Mouse (Mus musculus): ENCODE measurements around the gene Patj. TPM values are rescaled to one million over a fixed set of nuclear protein-coding genes. Genes with fewer than 3 reads are reported as not detected.

The Patj gene
- total and polyA plus RNA-seq, 2 experiments from 2014 or later, result 4.2 to 12.0 TPM

GRCm38 (mm10) chr4:98593961-98594360 is 198.4 kb downstream of the Patj start:
- WGBS, result 68% methylated on average over 1 of the region's 1 CpGs
- H3K4me1 ChIP-seq (ENCODE audit: insufficient read depth), result no peaks in the 10 kb centered on the region

GRCm38 (mm10) chr4:98598546-98598971 is 203.0 kb downstream of the Patj start:
- no peaks in the 10 kb centered on the region for H3K36me3 ChIP-seq (ENCODE audit: insufficient read depth)
- ATAC-seq (no peak), DNase-seq (no peak)
- no peak for TF ChIP-seq CTCF (IDR thresholded peaks at IDR 0.05; ENCODE audit: low read depth)
- no peak overlapping the region for H3K4me2 ChIP-seq (ENCODE audit: low read depth)
- H3K27ac ChIP-seq (ENCODE audit: low read depth, low read length), result no peak overlapping the region
- no peak overlapping the region for H3K4me3 ChIP-seq (ENCODE audit: low read depth, low read length)
- no peaks in the 10 kb centered on the region for H3K4me1 ChIP-seq (ENCODE audit: insufficient read depth)
- H3K9ac ChIP-seq, result no peak overlapping the region
- H3K27me3 ChIP-seq (ENCODE audit: insufficient read depth, low read length), result no peaks in the 10 kb centered on the region
- 32% methylated on average over 1 of the region's 1 CpGs for WGBS
- H3K9me3 ChIP-seq (ENCODE audit: low read length), result no peaks in the 10 kb centered on the region

More at GRCm38 (mm10) chr4:98593961-98594360, 198.4 kb downstream of the Patj start:
- Histone ChIP-seq H3K36me3 (ENCODE audit: insufficient read depth) (no peaks in the 10 kb centered on the region), H3K9me3 (ENCODE audit: low read length) (no peaks in the 10 kb centered on the region), H3K9ac (no peak overlapping the region), H3K4me3 (ENCODE audit: low read depth, low read length) (no peak overlapping the region), H3K4me2 (ENCODE audit: low read depth) (no peak overlapping the region), H3K27me3 (ENCODE audit: insufficient read depth, low read length) (no peaks in the 10 kb centered on the region), H3K27ac (ENCODE audit: low read depth, low read length) (no peak overlapping the region)
- DNase-seq (no peak), ATAC-seq (peak; percentile 29; the same call in 1 of the 2 replicates)
- no peak for TF ChIP-seq CTCF (IDR thresholded peaks at IDR 0.05; ENCODE audit: low read depth)

- ATAC-seq (no peak), DNase-seq (no peak)
- Histone ChIP-seq H3K36me3 (ENCODE audit: insufficient read depth) (no peaks in the 10 kb centered on the region), H3K4me1 (ENCODE audit: insufficient read depth) (no peaks in the 10 kb centered on the region), H3K9ac (no peak overlapping the region), H3K9me3 (ENCODE audit: low read length) (no peaks in the 10 kb centered on the region), H3K27ac (ENCODE audit: low read depth, low read length) (no peak overlapping the region), H3K4me3 (ENCODE audit: low read depth, low read length) (no peak overlapping the region), H3K4me2 (ENCODE audit: low read depth) (no peak overlapping the region), H3K27me3 (ENCODE audit: insufficient read depth, low read length) (no peaks in the 10 kb centered on the region)
- no peak for TF ChIP-seq CTCF (IDR thresholded peaks at IDR 0.05; ENCODE audit: low read depth)
- WGBS, result 45% methylated on average over 6 of the region's 6 CpGs
These were observed 203.8 kb downstream of the Patj start for GRCm38 (mm10) chr4:98599358-98599757.

GRCm38 (mm10) chr4:98603131-98603530 is 207.5 kb downstream of the Patj start:
- no peak overlapping the region for H3K4me2 ChIP-seq (ENCODE audit: low read depth)
- H3K9me3 ChIP-seq (ENCODE audit: low read length), result no peaks in the 10 kb centered on the region
- no peaks in the 10 kb centered on the region for H3K27me3 ChIP-seq (ENCODE audit: insufficient read depth, low read length)
- no peaks in the 10 kb centered on the region for H3K4me1 ChIP-seq (ENCODE audit: insufficient read depth)
- H3K4me3 ChIP-seq (ENCODE audit: low read depth, low read length), result no peak overlapping the region
- H3K27ac ChIP-seq (ENCODE audit: low read depth, low read length), result no peak overlapping the region
- H3K9ac ChIP-seq, result no peak overlapping the region
- H3K36me3 ChIP-seq (ENCODE audit: insufficient read depth), result no peaks in the 10 kb centered on the region
- ATAC-seq (no peak), DNase-seq (no peak)
- 70% methylated on average over 6 of the region's 6 CpGs for WGBS
- TF ChIP-seq CTCF (IDR thresholded peaks at IDR 0.05; ENCODE audit: low read depth), result no peak

GRCm38 (mm10) chr4:98610501-98610900 is 214.9 kb downstream of the Patj start:
- H3K4me1 ChIP-seq (ENCODE audit: insufficient read depth), result no peaks in the 10 kb centered on the region
- no peak overlapping the region for H3K27ac ChIP-seq (ENCODE audit: low read depth, low read length)
- H3K4me2 ChIP-seq (ENCODE audit: low read depth), result no peak overlapping the region
- no peak for TF ChIP-seq CTCF (IDR thresholded peaks at IDR 0.05; ENCODE audit: low read depth)
- H3K36me3 ChIP-seq (ENCODE audit: insufficient read depth), result no peaks in the 10 kb centered on the region
- 90% methylated on average over 2 of the region's 2 CpGs for WGBS
- no peak overlapping the region for H3K4me3 ChIP-seq (ENCODE audit: low read depth, low read length)
- ATAC-seq, result peak; percentile 20; the same call in 1 of the 2 replicates
- H3K9ac ChIP-seq, result no peak overlapping the region
- DNase-seq, result no peak
- no peaks in the 10 kb centered on the region for H3K9me3 ChIP-seq (ENCODE audit: low read length)
- no peaks in the 10 kb centered on the region for H3K27me3 ChIP-seq (ENCODE audit: insufficient read depth, low read length)

GRCm38 (mm10) chr4:98614395-98614794 is 218.8 kb downstream of the Patj start:
- no peak for ATAC-seq
- Histone ChIP-seq H3K27me3 (ENCODE audit: insufficient read depth, low read length) (no peaks in the 10 kb centered on the region), H3K4me2 (ENCODE audit: low read depth) (no peak overlapping the region), H3K4me3 (ENCODE audit: low read depth, low read length) (no peak overlapping the region), H3K4me1 (ENCODE audit: insufficient read depth) (no peaks in the 10 kb centered on the region), H3K9ac (no peak overlapping the region), H3K9me3 (ENCODE audit: low read length) (no peaks in the 10 kb centered on the region), H3K36me3 (ENCODE audit: insufficient read depth) (no peaks in the 10 kb centered on the region), H3K27ac (ENCODE audit: low read depth, low read length) (no peak overlapping the region)
- no peak for DNase-seq
- 88% methylated on average over 3 of the region's 3 CpGs for WGBS
- TF ChIP-seq CTCF (IDR thresholded peaks at IDR 0.05; ENCODE audit: low read depth), result no peak

GRCm38 (mm10) chr4:98619199-98619598 is 223.6 kb downstream of the Patj start:
- Histone ChIP-seq H3K36me3 (ENCODE audit: insufficient read depth) (no peaks in the 10 kb centered on the region), H3K4me2 (ENCODE audit: low read depth) (no peak overlapping the region), H3K27me3 (ENCODE audit: insufficient read depth, low read length) (no peaks in the 10 kb centered on the region), H3K9me3 (ENCODE audit: low read length) (no peaks in the 10 kb centered on the region), H3K4me3 (ENCODE audit: low read depth, low read length) (no peak overlapping the region), H3K27ac (ENCODE audit: low read depth, low read length) (no peak overlapping the region), H3K9ac (no peak overlapping the region), H3K4me1 (ENCODE audit: insufficient read depth) (no peaks in the 10 kb centered on the region)
- ATAC-seq (no peak), DNase-seq (no peak)
- no peak for TF ChIP-seq CTCF (IDR thresholded peaks at IDR 0.05; ENCODE audit: low read depth)
- 90% methylated on average over 6 of the region's 6 CpGs for WGBS

Measured in forebrain, postnatal 0 days (tissue).